Mouse (Mus musculus) urinary bladder, adult 18-20 months (tissue): ENCODE data around the gene Rab13.
A peak's percentile ranks its signal among the peaks of the same experiment; 100 is the strongest.

Experiments used
- DNase-seq, 2 experiments: peaks; one replicate each; pipeline ENCODE4 v3.0.0; 2022; ENCODE audit warnings: low spot score in 2 of 2, mixed read lengths in 2 of 2

Rab13 gene

GRCm38 (mm10) chr3:90213377-90213866, at the start of gene Rab13, which contains the start of gene Rps27:
Gene Rab13, plus strand, starts transcription at chr3:90213695.
Gene Rps27, minus strand, starts transcription at chr3:90213651.
- peak; percentile 86 to 88 for DNase-seq

DNA sequence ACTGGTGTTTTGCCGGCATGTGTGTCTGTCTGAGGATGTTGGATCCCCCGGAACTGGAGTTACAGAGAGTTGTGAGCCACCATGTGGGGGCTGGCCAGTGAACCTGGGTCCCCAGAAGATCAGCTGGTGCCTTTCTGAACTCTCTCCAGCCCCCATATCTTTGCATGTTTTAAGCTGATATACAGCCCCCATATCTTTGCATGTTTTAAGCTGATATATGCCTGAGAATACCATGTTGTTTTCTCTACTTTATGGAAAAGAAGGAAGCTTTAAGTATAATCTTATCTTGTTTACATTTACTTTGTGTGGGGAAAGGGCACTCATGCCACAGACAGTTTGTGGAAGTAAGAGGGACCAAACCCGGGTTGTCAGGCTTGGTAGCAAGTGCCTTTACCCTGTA, 33.9 kb upstream of the Rab13 start:
- no peak for DNase-seq

GRCm38 (mm10) chr3:90183581-90183980, 29.9 kb upstream of the Rab13 start:
- DNase-seq, result no peak

DNA sequence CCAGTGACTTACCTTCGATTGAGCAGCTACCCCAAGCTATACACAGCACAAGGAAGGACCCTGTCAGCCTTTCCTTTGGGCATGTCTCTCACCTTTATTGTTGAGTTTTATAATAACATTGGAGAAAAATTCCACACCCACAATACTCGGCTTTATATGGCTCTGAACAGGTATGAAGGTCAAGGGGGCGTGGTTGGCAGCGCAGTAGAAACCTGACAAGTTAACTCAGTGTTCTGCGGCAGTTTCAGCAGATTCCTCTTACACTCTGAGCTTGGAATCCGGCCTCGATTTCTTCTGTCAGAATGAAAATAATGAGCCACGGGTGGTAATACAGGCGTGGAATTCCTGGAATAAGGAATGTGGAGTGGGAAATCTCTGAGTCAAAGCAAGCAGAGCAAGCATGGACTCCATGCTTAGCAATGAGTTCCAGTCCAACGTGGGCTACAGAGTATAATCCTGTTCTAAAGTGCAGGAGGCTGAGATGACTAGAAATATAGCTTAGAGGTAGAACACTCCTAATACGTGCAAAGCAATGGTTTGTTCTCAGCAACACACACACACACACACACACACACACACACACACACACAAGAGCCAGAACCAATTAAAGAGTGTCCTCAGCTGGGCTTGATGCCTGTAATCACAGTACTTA, 22.5 kb upstream of the Rab13 start:
- DNase-seq, result no peak

- no peak for DNase-seq
These were observed 18.7 kb upstream of the Rab13 start for GRCm38 (mm10) chr3:90194759-90195158.

DNA sequence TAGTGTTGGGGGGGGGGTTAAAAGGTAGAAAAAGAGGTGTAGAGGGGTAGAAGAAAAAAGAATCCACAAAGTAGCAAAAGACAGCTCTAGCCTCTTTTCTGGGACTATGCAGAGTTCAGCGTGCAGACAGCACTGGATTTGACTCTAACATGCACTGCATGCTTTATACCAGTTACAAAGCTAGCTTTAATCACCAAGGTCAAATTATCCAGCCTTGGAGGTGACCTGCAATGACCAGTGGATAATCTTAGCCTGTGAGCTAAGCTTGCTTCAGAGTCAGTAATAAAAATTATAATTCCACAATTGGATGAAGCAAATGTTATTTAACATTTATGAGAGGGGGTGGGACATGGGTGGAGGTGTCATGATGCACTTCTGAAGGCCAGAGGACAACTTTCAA, 17.9 kb upstream of the Rab13 start:
- no peak for DNase-seq

DNA sequence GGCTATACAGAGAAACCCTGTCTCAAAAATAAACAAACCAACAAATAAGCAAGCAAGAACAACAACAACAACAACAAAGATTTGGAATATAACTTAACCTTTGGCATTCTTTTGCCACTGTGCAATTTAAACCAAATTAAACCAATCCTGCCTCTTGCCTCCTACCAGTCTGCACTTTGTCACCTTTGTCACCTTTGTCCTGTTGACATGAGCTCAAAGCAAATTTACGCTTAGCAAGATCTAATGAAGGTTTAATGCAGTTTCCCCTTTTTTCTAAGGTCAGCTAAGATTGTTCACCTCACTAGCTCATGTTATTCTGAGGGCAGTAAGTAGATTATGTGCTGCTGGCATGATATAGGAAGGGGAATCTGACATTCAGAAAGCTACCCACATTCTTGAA, 15.9 kb upstream of the Rab13 start:
- no peak for DNase-seq

GRCm38 (mm10) chr3:90202884-90203283, 10.6 kb upstream of the Rab13 start:
- no peak for DNase-seq

GRCm38 (mm10) chr3:90203619-90204018, 9.9 kb upstream of the Rab13 start:
- no peak for DNase-seq

DNA sequence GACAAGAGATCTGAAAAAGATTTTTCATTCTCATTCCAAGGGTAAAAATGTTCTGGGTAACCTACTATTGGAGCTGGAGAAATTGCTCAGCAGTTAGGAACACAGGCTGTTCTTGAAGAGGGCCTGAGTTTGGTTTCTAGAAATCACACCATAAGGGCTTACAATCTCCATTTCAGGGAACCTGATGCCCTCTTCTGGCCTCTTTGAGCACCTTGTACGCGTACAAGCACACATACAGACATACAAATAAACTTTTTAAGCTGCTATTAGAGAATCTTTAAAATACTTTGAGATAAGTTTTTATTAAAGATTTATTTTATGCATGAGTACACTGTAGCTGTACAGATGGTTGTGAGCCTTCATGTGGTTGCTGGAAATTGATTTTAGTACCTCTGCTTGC, 8.9 kb upstream of the Rab13 start:
- DNase-seq, result no peak

DNA sequence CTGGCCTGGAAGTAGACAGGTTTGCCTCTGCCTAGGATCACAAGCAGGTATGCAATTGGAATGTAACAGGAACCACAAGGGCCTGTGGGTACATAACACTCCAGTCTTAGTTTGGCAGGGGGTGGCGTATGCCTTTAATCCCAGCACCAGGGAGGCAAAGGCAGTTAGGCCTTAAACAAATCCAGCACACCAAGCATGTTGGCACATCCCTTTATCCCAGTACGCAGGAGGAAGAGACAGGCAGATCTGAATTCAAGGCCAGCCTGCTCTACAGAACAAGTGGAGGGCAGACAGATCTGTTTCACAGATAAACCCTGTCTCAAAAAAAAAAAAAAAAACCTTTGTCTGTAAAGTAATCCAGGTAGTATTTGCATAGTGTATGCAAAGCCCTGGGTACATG, 4.8 kb upstream of the Rab13 start:
- no peak for DNase-seq

DNA sequence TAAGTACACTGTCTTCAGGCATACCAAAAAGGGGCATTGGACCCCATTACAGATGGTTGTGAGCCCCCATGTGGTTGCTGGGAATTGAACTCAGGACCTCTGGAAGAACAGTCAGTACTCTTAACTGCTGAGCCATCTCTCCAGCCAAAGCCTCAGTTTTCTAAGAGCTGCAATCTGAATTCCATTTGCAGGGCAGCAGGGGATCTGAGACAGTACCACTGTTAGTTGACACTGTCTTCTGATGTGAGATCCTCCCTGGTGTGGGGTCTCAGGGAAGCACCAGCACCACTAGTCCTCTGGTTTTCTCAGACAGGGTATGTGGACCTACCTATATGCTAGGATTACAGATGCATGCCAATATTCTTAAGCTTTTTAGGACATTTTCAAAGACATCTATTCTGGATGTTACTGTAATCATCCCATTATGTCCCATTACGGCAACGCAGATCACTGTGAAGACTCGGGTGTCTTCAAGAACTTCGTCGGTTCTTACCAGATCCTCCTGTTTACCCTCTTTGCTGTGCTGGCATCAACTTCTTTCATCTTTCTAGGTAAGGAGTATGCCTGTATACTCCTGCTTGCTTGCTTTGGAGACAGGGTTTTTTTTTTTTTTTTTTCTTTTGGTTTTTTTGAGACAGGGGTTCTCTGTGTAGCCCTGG, 3.5 kb upstream of the Rab13 start:
- DNase-seq, result no peak

- no peak for DNase-seq
These were observed 1.8 kb upstream of the Rab13 start for GRCm38 (mm10) chr3:90211475-90212398.

- no peak for DNase-seq
These were observed 772 bp upstream of the Rab13 start for GRCm38 (mm10) chr3:90212723-90213122.

DNA sequence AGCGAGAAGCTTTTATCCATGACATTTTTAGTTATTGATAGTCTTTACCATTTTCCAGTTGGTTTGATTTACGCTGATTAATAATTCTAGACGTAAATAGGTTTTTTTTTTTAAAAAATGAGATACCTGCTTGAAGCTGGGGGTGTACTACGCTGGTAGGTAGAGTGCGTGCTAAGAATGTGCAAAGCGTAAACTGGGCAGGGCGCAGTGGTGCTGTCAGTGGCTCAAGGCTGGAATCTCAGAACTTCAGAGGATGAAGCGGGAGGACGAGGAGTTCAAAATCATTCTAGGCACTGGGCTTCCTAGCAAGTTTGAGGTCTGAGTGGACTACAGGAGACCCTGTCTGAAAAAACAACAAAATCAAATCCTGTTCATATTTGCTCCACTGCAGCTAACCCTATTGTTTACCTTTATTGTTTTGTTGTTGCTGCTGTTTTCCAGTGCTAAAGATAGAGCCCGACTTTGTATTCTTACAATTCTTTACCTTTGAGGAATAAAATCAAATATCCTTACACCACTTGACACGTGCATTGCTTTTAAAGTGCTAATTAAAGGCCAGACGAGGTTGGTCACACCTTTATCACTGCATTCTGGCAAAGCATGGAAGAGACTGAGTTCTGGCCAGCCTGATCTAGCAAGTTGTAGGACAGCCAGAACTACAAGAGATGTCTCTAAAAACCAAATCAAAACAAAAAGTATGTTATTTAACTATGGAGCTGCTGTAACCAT, 625 bp downstream of the Rab13 start:
- no peak for DNase-seq

GRCm38 (mm10) chr3:90215825-90216380, 2.4 kb downstream of the Rab13 start:
- DNase-seq, result no peak

DNA sequence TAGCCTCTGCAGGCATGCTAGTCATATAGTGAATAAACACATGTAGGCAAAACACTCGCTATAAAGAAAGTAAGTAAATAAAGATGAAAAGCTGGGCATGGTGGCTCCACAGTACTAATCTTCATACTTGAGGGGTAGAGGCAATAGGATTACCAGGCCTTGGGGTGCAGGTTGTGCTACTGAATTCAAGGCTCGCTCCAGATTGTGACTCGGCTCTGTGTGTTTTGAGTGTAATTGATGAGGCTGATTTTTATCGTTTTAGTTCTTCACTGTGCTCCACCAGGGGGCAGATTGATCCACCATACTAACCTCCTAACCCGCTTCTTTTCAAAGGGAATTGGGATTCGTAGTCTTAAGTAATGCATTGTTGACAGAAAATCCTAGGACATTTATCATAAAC, 6.6 kb downstream of the Rab13 start:
- DNase-seq, result no peak

GRCm38 (mm10) chr3:90220531-90220951, 7.0 kb downstream of the Rab13 start:
- peak; percentile 73 to 79 for DNase-seq

- DNase-seq, result no peak
These were observed 7.6 kb downstream of the Rab13 start for GRCm38 (mm10) chr3:90221123-90221522.

GRCm38 (mm10) chr3:90222455-90222854, 9.0 kb downstream of the Rab13 start:
- no peak for DNase-seq

- no peak for DNase-seq
These were observed 9.4 kb downstream of the Rab13 start for GRCm38 (mm10) chr3:90222941-90223340.
